Mouse (Mus musculus) megakaryocyte, embryonic 14.5 days (primary cell): ENCODE measurements around the gene Hint3. TPM values are rescaled to one million over a fixed set of nuclear protein-coding genes. Genes with fewer than 3 reads are reported as not detected.

Experiments
- H3K27me3 ChIP-seq: replicated peaks from 2 replicates; pipeline ENCODE3; 2012; ENCODE audit warnings: inconsistent platforms
- H3K36me3 ChIP-seq: replicated peaks from 2 replicates; pipeline ENCODE3; 2012; ENCODE audit warnings: low read length, inconsistent platforms, mixed read lengths
- H3K4me1 ChIP-seq: 2 replicates; pipeline ENCODE4 v1.6.1; 2012; ENCODE audit warnings: inconsistent platforms
- H3K4me3 ChIP-seq: replicated peaks from 2 replicates; pipeline ENCODE3; 2012; ENCODE audit warnings: moderate library complexity, mild to moderate bottlenecking, inconsistent platforms
- H3K9me3 ChIP-seq: 2 replicates; pipeline ENCODE4 v1.6.1; 2012; ENCODE audit warnings: inconsistent platforms
- FLI1 ChIP-seq: IDR thresholded peaks from 2 replicates; pipeline ENCODE4 v1.6.1; 2012; ENCODE audit warnings: low read length, inconsistent platforms, mixed read lengths
- GATA1 ChIP-seq: IDR thresholded peaks from 3 replicates; pipeline ENCODE4 v1.6.1; 2012; ENCODE audit warnings: mixed read lengths, low read length, inconsistent platforms, borderline replicate concordance
- polyA plus RNA-seq: library from polyadenylated mRNA; stranded (reverse); fragments of >175 nt; gene quantifications from 2 replicates; pipeline ENCODE4 v1.2.3, GENCODE M21; 2012; ENCODE audit warnings: low replicate concordance; ENCODE audit not compliant: insufficient read depth

Hint3 gene
- polyA plus RNA-seq, 1 experiment = 21.5 TPM

DNA sequence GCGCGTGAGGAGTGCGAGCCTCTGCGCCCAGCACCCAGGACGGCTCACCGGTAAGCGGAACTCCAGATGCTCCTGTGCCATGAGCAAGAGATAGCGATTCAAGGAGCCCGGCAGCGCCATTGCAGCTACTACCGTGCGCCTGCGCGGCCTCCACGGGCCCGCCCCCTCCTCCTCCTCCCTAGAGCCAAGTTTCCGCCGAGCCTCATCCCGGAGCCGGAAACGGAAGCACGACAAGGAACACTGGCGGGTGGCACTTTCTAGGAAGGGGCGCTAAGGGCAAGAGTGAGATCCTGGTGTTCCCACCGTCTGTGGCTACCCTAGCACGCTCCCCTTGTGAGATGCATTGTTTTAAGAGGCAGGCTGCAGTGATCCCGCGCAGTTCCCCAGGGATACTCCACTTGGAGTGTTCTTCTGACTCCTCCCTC lies 28.9 kb downstream of the Hint3 start, which contains the start of gene Trmt11:
Gene Trmt11 (minus strand): TSS at position 208 of the 425 bp plus-strand sequence.
- TF ChIP-seq FLI1 (no peak; the same call in 1 of the 2 replicates), GATA1 (no peak)
- Histone ChIP-seq H3K9me3 (no peaks in the 10 kb centered on the region), H3K36me3 (peaks cover 29% of the 10 kb centered on the region), H3K4me1 (peaks cover 36% of the 10 kb centered on the region), H3K27me3 (no peaks in the 10 kb centered on the region), H3K4me3 (peak within 1 kb of the TSS; percentile 97)

DNA sequence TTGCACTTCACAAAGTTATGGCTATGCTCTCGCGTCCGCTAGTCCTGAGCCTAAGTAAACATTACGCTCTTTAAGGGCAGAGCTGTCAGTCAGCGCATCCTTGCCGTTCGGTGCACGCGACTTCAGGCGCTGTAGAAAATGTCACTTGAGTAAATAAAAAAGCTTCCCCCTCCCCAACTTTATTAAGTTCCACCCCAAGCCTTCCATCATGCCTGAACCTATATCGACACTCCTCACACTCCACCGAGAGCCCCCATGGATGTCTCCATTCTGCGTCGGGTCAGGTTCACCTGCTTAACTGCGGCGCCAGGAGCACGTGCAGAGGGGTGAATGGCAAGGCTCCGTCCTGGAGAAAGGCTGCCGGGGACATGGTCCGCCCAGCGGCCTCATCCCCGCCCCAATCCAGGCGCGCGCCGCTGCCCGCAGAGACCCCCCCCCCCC lies 29.3 kb downstream of the Hint3 start:
- Histone ChIP-seq H3K4me3 (peak overlapping the region; percentile 97), H3K9me3 (no peaks in the 10 kb centered on the region), H3K4me1 (peaks cover 36% of the 10 kb centered on the region), H3K36me3 (peaks cover 29% of the 10 kb centered on the region), H3K27me3 (no peaks in the 10 kb centered on the region)
- TF ChIP-seq GATA1 = no peak
- TF ChIP-seq FLI1 = no peak

DNA sequence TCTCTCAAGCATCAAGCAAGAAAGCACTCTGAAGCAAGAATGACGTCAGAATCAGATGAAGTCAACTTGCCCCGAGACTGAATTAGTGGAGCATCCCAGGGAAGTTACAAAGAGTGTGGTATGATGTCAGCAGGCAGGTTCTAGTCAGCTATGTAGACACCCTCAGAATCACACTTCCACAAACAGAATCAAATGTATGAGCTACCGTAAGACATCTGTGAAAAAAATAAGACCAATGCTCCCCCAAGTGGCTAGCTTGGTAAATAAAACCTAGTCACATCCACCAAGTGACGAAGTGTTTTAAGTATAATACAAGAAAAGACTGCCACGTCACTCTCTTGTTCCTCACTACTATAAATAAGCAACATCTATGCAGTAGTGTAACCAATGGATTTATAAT lies 42.4 kb downstream of the Hint3 start:
- Histone ChIP-seq H3K27me3 (no peaks in the 10 kb centered on the region), H3K4me1 (peaks cover 13% of the 10 kb centered on the region), H3K4me3 (no peak overlapping the region), H3K36me3 (peaks cover 68% of the 10 kb centered on the region), H3K9me3 (no peaks in the 10 kb centered on the region)
- TF ChIP-seq GATA1 (no peak), FLI1 (no peak)

DNA sequence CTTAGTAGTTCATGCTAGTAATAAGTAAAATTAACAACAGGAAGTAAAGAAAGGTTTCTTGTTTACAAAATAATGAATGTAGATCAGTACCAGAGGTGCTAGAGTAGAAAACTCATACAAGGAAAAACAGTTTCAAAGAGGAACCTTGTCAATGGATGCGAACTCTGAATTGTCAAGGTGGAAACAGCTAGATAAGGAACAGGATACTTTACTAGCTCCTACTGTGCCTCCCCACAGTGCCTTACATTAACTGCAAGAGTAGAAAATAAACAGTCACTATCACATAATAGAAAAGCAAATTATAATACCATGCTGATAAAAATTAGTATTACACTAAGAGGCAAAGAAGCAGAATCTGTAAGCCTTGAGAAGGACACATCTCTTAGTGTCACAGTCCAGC lies 43.7 kb downstream of the Hint3 start:
- Histone ChIP-seq H3K9me3 (no peaks in the 10 kb centered on the region), H3K36me3 (peaks cover 59% of the 10 kb centered on the region), H3K4me1 (peaks cover 13% of the 10 kb centered on the region), H3K27me3 (no peaks in the 10 kb centered on the region), H3K4me3 (no peak overlapping the region)
- TF ChIP-seq GATA1 (no peak), FLI1 (no peak)

DNA sequence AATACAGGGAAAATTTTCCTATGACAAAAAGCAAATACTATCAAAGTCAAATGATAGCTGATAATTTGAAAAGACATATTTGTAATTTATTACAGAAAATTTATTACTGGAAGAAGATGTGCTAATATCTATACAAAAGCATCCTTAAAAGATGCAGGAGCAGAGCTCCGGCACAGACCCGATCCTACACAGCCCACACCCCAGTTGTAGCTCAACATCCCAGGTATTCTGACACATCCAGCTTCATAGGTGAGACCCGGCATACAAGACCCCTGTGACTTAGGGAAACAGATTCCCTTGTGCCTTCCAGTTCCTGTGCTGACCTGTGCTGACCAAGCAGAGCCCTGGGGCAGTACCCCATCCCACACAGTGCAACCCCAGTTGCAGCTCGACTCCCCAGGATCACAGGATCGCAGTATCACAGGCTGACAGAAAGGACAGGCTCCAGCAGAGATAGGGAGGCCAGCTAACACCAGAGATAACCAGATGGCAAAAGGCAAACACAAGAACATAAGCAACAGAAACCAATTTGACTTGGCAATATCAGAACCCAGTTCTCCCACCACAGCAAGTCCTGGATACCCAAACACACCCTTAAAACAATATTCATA lies 51.7 kb downstream of the Hint3 start:
- H3K4me3 ChIP-seq = no peak overlapping the region
- no peak for TF ChIP-seq GATA1
- no peak for TF ChIP-seq FLI1
- peaks cover 8% of the 10 kb centered on the region for H3K4me1 ChIP-seq
- H3K27me3 ChIP-seq = no peaks in the 10 kb centered on the region
- H3K9me3 ChIP-seq = no peaks in the 10 kb centered on the region
- peaks cover 25% of the 10 kb centered on the region for H3K36me3 ChIP-seq

DNA sequence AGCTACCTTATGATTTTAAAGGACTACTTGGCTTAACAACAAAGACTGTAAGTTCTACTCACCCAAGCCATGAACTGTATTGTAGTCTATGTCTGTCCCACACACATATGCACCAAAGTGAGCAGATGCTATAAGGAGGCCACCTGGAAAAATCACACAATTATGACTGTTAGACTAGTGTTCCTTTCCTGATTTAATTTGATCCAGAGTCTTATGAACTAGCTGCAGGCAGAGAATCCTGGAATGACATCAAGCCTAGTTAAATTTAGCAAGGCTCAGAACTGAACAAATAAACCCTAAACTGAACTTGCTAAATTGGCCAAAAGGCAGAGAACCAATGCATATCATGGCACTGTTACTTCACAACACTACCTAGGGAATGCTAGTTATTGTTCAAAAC lies 63.1 kb downstream of the Hint3 start:
- Histone ChIP-seq H3K36me3 (peaks cover 45% of the 10 kb centered on the region), H3K9me3 (no peaks in the 10 kb centered on the region), H3K4me1 (peaks cover 21% of the 10 kb centered on the region), H3K27me3 (no peaks in the 10 kb centered on the region), H3K4me3 (no peak overlapping the region)
- no peak for TF ChIP-seq GATA1
- TF ChIP-seq FLI1 = no peak

DNA sequence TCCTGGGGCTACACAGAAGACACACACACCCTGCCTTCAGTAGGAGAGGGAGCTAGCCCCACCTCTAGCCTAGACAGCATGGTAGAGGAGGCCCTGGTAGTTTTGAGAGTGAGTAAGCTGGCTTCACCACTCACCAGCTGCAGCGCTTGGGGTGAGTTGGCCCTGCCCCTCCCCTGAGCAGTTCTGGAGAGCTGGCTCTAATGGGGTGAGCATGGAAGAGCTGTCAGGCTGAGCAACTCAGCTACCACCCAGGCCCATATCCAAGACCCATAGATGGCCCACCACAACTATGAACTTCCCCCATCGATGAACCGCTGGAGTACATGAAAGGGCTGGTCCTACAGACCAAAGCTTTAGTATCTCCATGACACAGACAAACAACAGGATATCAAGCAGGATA lies 64.8 kb downstream of the Hint3 start:
- Histone ChIP-seq H3K4me1 (peaks cover 26% of the 10 kb centered on the region), H3K4me3 (peak overlapping the region; percentile 76), H3K9me3 (no peaks in the 10 kb centered on the region), H3K27me3 (no peaks in the 10 kb centered on the region), H3K36me3 (peaks cover 59% of the 10 kb centered on the region)
- TF ChIP-seq FLI1 (no peak), GATA1 (no peak)

Other genes starting within 250 kb of the Hint3 start
- 1.6 TPM in 1 of 2 replicates, not detected in the other for gene Trmt11, start 28.9 kb downstream of the Hint3 start, polyA plus RNA-seq
- 2.1 and 8.1 TPM in 2 replicates for gene Ncoa7, start 173.7 kb upstream of the Hint3 start, polyA plus RNA-seq
- gene Hey2, start 213.2 kb upstream of the Hint3 start, polyA plus RNA-seq = not detected in 2 replicates